Mouse (Mus musculus) embryonic facial prominence, embryonic 11.5 days (tissue): ENCODE data around the gene Rai1. TPM values are rescaled to one million over a fixed set of nuclear protein-coding genes. Genes with fewer than 3 reads are reported as not detected.

Source experiments
- ATAC-seq: fragments of 200-750 bp; cut with Nextera tagmentation; replicated peaks from 2 replicates; pipeline ENCODE4 v1.8.0; 2017; ENCODE audit warnings: low read depth; ENCODE audit not compliant: insufficient number of reproducible peaks, low FRiP score, low TSS enrichment
- DNase-seq: peaks from one replicate; pipeline ENCODE4 v3.0.0-alpha.2; 2015; ENCODE audit warnings: low spot score
- H3K27ac ChIP-seq: fragments of 300-500 bp; sonication (generic); replicated peaks from 2 replicates; pipeline ENCODE4 v1.5.1; 2014; ENCODE audit warnings: mild to moderate bottlenecking, low read depth, low read length, control low read depth
- H3K27me3 ChIP-seq: fragments of 300-500 bp; sonication (generic); 2 replicates; pipeline ENCODE4 v1.6.1; 2014; ENCODE audit warnings: mild to moderate bottlenecking, low read length, moderate library complexity, mixed read lengths; ENCODE audit not compliant: control insufficient read depth, insufficient read depth
- H3K36me3 ChIP-seq: fragments of 300-500 bp; sonication (generic); replicated peaks from 2 replicates; pipeline ENCODE4 v1.6.1; 2014; ENCODE audit warnings: low read depth, mild to moderate bottlenecking, low read length, moderate library complexity, mixed read lengths; ENCODE audit not compliant: control insufficient read depth, insufficient read depth
- H3K4me1 ChIP-seq: fragments of 300-500 bp; sonication (generic); 2 replicates; pipeline ENCODE4 v1.6.1; 2014; ENCODE audit warnings: low read length, mixed read lengths; ENCODE audit not compliant: control insufficient read depth, insufficient read depth
- H3K4me2 ChIP-seq: fragments of 300-500 bp; sonication (generic); 2 replicates; pipeline ENCODE4 v1.6.1; 2014; ENCODE audit warnings: low read depth, mild to moderate bottlenecking, control low read depth, low read length, moderate library complexity
- H3K4me3 ChIP-seq: fragments of 300-500 bp; sonication (generic); 2 replicates; pipeline ENCODE4 v1.5.1; 2014; ENCODE audit warnings: low read depth, low read length, control low read depth
- H3K9ac ChIP-seq: fragments of 300-500 bp; sonication (generic); replicated peaks from 2 replicates; pipeline ENCODE4 v1.6.1; 2014; ENCODE audit warnings: mild to moderate bottlenecking, control low read depth, low read length
- H3K9me3 ChIP-seq: fragments of 300-500 bp; sonication (generic); replicated peaks from 2 replicates; pipeline ENCODE4 v1.6.1; 2016; ENCODE audit warnings: mild to moderate bottlenecking, low read length, inconsistent platforms, mixed read lengths; ENCODE audit not compliant: control insufficient read depth
- WGBS: fragments of 180-500 bp; shearing (Covaris S2); extraction: QIAGEN DNeasy Blood & Tissue Kit; methylation state at CpG from one replicate; pipeline ENCODE4 v1.1.7; 2014; 5-methylcytosine and 5-hydroxymethylcytosine counted together
- polyA plus RNA-seq: library from polyadenylated mRNA; unstranded; fragments of >200 nt; fragmentation: Nextera tagmentation; extraction: Ambion mirVana; gene quantifications from 2 replicates; pipeline ENCODE4 v1.2.1, GENCODE M21; 2014

Rai1 gene
- polyA plus RNA-seq, result 21.0 and 24.8 TPM in 2 replicates

GRCm38 (mm10) chr11:60104810-60105592, at the start of gene Rai1:
Rai1 (plus strand) TSS chr11:60105013.
- H3K4me2 ChIP-seq, result peak within 1 kb of the TSS; percentile 79
- ATAC-seq (peak; percentile 66), DNase-seq (peak; percentile 92)
- no peaks in the 10 kb centered on the region for H3K36me3 ChIP-seq
- H3K27ac ChIP-seq, result peak within 1 kb of the TSS; percentile 90
- under 1% methylated on average over 86 of the region's 105 CpGs for WGBS
- no peaks in the 10 kb centered on the region for H3K9me3 ChIP-seq
- H3K4me1 ChIP-seq, result peaks cover 16% of the 10 kb centered on the region
- peak within 1 kb of the TSS; percentile 100 for H3K4me3 ChIP-seq
- peak within 1 kb of the TSS; percentile 100 for H3K9ac ChIP-seq
- no peaks in the 10 kb centered on the region for H3K27me3 ChIP-seq

GRCm38 (mm10) chr11:60056520-60056919, 48.3 kb upstream of the Rai1 start:
- DNase-seq, result no peak
- Histone ChIP-seq H3K4me1 (no peaks in the 10 kb centered on the region), H3K4me3 (no peak overlapping the region), H3K9ac (no peak overlapping the region), H3K27me3 (no peaks in the 10 kb centered on the region), H3K36me3 (no peaks in the 10 kb centered on the region), H3K4me2 (no peak overlapping the region), H3K9me3 (no peaks in the 10 kb centered on the region), H3K27ac (no peak overlapping the region)
- no peak for ATAC-seq
- WGBS, result 83% methylated on average over 6 of the region's 6 CpGs

- no peaks in the 10 kb centered on the region for H3K27me3 ChIP-seq
- no peak overlapping the region for H3K4me3 ChIP-seq
- H3K9ac ChIP-seq, result no peak overlapping the region
- ATAC-seq (no peak), DNase-seq (no peak)
- H3K36me3 ChIP-seq, result no peaks in the 10 kb centered on the region
- no peaks in the 10 kb centered on the region for H3K9me3 ChIP-seq
- H3K4me1 ChIP-seq, result no peaks in the 10 kb centered on the region
- 74% methylated on average over 2 of the region's 2 CpGs for WGBS
- H3K4me2 ChIP-seq, result no peak overlapping the region
- no peak overlapping the region for H3K27ac ChIP-seq
Observed at GRCm38 (mm10) chr11:60057987-60058386, 46.8 kb upstream of the Rai1 start.

GRCm38 (mm10) chr11:60058441-60058840, 46.4 kb upstream of the Rai1 start:
- ATAC-seq, result no peak
- H3K4me3 ChIP-seq, result no peak overlapping the region
- no peaks in the 10 kb centered on the region for H3K27me3 ChIP-seq
- no peaks in the 10 kb centered on the region for H3K4me1 ChIP-seq
- H3K36me3 ChIP-seq, result no peaks in the 10 kb centered on the region
- H3K4me2 ChIP-seq, result no peak overlapping the region
- H3K27ac ChIP-seq, result no peak overlapping the region
- DNase-seq, result no peak
- no peaks in the 10 kb centered on the region for H3K9me3 ChIP-seq
- 79% methylated on average over 10 of the region's 10 CpGs for WGBS
- no peak overlapping the region for H3K9ac ChIP-seq

GRCm38 (mm10) chr11:60060026-60060425, 44.8 kb upstream of the Rai1 start:
- Histone ChIP-seq H3K4me1 (no peaks in the 10 kb centered on the region), H3K4me2 (no peak overlapping the region), H3K4me3 (no peak overlapping the region), H3K27ac (no peak overlapping the region), H3K27me3 (no peaks in the 10 kb centered on the region), H3K36me3 (no peaks in the 10 kb centered on the region), H3K9me3 (no peaks in the 10 kb centered on the region), H3K9ac (no peak overlapping the region)
- ATAC-seq, result no peak
- no peak for DNase-seq
- 90% methylated on average over 2 of the region's 2 CpGs for WGBS

GRCm38 (mm10) chr11:60061504-60062006, 43.3 kb upstream of the Rai1 start:
- Histone ChIP-seq H3K4me3 (no peak overlapping the region), H3K27ac (no peak overlapping the region), H3K27me3 (no peaks in the 10 kb centered on the region), H3K9me3 (no peaks in the 10 kb centered on the region), H3K36me3 (no peaks in the 10 kb centered on the region), H3K4me1 (no peaks in the 10 kb centered on the region), H3K4me2 (no peak overlapping the region), H3K9ac (no peak overlapping the region)
- WGBS, result 78% methylated on average over 4 of the region's 4 CpGs
- ATAC-seq, result no peak
- DNase-seq, result no peak

GRCm38 (mm10) chr11:60065267-60065666, 39.5 kb upstream of the Rai1 start:
- no peak overlapping the region for H3K9ac ChIP-seq

GRCm38 (mm10) chr11:60067646-60068045, 37.2 kb upstream of the Rai1 start:
- Histone ChIP-seq H3K9me3 (no peaks in the 10 kb centered on the region), H3K27ac (no peak overlapping the region), H3K9ac (no peak overlapping the region), H3K4me2 (no peak overlapping the region), H3K4me1 (no peaks in the 10 kb centered on the region), H3K36me3 (no peaks in the 10 kb centered on the region), H3K27me3 (no peaks in the 10 kb centered on the region), H3K4me3 (no peak overlapping the region)
- WGBS, result 85% methylated on average over 4 of the region's 4 CpGs
- ATAC-seq, result no peak
- no peak for DNase-seq

More at GRCm38 (mm10) chr11:60065267-60065666, 39.5 kb upstream of the Rai1 start:
- H3K36me3 ChIP-seq, result no peaks in the 10 kb centered on the region
- no peaks in the 10 kb centered on the region for H3K4me1 ChIP-seq
- H3K9me3 ChIP-seq, result no peaks in the 10 kb centered on the region
- no peak overlapping the region for H3K27ac ChIP-seq
- peak; percentile 52 for DNase-seq
- ATAC-seq, result no peak
- H3K27me3 ChIP-seq, result no peaks in the 10 kb centered on the region
- H3K4me3 ChIP-seq, result no peak overlapping the region
- 22% methylated on average over 1 of the region's 1 CpGs for WGBS
- no peak overlapping the region for H3K4me2 ChIP-seq
